Mouse (Mus musculus) ovary, postnatal 36 days (tissue): ENCODE measurements around the gene Rpgrip1l.

Source experiments
- DNase-seq: peaks from one replicate; pipeline ENCODE4 v3.0.0; 2022; ENCODE audit warnings: low spot score, mixed read lengths

Rpgrip1l gene

DNA sequence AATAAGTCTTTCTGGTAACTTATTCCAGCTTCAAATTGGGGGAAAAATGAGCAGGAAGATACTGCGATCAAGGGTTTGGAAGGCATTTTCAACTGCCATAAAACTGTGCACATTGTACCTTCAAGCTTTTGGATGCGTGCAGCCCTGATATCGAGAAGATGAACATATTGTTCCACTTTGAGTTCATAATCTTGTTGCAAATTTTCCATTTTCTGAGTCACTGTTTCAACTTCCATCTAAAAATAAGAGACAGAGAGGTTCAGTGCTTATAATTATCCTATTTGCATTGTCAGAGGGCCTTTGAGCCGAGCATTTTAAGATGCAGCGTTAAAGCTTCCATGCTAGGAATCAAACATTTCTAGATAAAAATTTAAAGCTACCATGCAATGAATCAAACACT, 39.6 kb downstream of the Rpgrip1l start:
- DNase-seq: no peak

DNA sequence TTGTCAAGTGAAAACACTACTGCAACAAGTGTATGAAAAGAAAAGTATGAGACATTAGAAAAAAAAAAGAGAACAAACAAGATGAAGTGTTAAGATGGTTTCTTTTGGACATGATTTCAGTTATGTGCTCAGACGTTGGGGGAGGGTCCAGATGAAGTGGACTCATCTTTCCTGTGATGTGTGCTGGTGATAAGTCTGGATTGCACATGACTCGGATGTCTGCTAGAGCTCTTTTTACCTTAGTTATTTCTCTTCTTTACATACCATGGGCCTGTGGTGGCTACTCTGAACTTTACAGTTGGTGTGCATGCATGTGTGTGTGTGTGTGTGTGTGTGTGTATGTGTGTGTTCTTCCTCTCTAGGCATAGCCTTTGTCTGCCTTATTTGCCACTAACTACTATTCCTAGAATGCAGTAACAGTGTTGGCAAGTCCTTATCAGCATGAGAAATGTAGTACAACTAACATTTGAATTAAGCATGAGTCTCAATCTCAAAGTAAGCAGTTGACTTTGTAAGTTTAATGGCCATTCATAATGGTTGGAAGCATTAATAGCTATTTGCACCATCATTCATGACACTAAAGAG, 43.6 kb downstream of the Rpgrip1l start:
- no peak for DNase-seq

DNA sequence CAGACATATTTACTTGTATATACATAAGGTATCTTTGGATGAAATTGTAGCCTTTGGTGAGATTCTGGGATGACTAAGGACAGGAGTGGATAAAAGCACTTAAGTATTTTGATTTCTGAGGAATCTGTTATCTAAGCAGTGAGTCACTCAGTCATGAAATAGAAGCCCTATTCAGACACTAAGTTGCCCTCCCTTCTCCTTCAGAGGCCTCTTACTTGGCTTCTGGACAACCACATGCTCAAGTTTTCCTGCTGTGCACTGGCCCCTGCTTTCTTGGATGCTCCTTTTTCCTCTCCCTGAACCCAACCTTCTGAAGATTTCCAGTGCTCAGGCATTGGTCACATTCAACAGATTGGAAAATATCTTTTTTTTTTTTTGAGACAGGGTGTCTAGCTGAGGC, 48.5 kb downstream of the Rpgrip1l start:
- no peak for DNase-seq

DNA sequence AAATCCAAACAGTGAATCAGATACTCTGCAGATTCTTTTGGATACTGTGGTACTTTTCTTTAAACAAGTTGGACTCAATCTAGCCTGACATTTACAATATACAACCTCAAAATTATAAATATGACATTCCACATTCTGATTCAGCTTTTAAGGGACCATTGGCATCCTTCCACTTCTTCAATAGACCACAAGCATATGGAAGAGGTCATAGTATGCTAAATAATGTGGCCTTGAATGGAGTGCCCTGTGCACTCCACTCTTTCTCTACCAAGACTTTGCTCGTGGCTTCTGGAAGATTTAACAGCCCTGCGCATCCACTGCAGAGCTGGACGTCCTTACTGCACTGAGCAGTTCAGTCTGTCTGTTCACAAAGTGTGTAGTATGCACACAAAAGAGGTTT, 49.1 kb downstream of the Rpgrip1l start:
- DNase-seq: no peak

DNA sequence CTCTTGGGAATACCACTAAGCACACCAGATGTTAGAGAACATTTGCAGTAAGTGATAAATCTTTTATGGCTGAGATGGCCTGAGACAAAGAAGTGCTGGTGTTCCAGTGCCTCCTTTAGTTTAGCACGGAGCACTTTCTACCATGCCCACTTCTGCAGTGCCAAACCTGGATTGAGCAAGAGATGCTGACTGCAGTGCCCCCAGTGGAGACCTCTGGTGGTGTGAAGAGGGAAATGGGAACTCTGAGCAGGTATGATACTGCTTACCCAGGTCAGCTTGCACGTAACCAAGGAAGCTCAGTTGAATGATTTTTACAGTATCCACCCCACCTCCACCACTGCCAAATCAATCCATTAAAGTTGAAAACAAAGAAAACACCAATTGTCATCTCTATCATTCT, 51.5 kb downstream of the Rpgrip1l start:
- no peak for DNase-seq

DNA sequence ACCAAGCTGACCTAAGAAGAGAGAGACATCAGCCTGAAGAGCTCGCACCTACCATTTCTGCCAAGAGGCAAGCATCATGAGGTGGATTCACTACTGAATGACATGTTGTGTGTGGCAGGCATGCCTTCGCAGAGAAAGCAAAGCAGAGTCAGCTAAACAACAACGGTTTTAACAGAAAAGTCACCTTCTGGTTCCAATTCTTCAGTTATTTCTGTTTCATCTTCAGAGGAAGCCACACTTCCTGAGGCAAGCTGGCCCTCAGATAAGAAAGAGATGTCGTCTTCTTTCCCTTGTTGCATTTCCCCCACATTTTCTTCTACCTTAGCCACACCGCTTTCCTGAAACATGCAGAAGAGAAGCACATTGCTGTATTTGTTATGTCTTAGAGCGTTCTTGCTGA, 62.1 kb downstream of the Rpgrip1l start:
- DNase-seq: no peak

DNA sequence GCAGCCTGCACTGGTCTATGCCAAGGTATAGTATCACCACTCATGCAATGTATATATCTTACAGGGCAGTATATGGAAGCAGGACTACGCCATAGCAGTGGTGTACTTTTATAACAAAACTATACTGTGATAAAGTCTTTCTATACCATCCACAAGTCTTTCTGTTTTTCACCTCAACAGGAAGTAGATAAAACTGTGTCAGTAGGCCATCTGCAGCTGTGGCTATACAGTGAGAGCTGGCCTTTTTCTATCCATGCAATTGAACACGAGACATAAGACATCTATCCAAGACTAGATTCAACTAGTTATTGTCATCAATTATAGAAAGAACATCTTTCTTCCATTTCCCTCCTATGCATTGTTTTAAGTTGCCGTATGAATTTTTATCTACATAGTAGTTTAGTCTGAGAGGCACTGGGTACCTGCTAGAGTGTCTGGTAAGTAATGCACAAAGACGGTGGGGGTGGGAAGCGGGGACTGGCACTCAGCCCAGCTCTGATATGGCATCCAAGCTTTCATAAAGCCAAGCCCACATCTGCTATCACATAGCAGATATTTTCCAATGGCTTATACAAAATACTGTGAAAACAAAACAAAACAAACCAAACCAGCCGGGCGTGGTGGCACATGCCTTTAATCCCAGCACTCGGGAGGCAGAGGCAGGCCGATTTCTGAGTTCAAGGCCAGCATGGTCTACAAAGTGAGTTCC, 63.1 kb downstream of the Rpgrip1l start:
- DNase-seq: no peak

DNA sequence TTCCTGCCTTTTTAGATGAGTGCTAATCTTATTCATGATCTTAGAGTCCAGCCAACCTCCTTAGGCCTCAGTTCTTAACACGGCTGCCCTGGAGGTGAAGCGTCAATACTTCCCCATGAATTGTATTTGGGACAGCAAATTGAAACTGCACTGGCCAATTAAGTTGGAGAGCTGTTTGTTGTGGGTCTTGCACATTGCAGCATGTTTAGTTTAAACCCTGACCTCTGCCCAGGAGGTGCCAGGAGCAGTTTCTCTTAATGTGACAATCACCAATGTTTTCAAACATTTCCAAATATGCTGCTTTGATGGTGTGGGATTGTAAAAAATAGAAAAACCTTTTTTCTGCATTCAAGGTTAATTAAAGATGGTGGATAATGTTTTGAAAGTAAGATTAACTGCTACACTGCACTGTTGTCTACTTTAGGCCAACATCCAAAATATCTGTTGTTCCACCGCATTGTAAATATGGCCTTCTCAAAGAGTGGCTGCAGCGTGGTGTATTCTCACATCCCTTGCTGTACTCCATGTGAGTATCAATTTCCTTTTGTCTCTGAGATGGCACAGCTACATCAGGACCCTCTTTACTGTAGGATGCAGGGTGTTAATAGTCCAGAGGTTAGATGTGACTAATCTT, 67.1 kb downstream of the Rpgrip1l start:
- no peak for DNase-seq

DNA sequence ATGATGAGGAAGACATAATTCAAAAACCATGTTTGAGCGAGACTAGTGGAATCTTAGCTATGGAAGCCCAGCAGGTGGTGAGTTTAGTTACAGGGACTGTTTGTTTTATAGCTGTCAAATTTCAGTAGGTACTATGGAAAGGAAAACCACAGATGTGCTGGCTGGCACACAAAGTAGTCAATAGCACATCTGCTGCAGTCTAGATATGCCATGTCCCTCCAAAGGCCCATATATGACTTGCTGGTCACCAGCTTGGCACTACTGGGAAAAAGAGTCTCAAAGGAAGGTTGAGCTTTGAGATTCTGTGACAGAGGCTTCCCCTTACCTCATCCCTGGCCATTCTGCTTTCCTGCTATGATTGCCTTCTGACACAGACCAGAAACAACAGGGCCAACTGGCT, 70.3 kb downstream of the Rpgrip1l start:
- DNase-seq: no peak

DNA sequence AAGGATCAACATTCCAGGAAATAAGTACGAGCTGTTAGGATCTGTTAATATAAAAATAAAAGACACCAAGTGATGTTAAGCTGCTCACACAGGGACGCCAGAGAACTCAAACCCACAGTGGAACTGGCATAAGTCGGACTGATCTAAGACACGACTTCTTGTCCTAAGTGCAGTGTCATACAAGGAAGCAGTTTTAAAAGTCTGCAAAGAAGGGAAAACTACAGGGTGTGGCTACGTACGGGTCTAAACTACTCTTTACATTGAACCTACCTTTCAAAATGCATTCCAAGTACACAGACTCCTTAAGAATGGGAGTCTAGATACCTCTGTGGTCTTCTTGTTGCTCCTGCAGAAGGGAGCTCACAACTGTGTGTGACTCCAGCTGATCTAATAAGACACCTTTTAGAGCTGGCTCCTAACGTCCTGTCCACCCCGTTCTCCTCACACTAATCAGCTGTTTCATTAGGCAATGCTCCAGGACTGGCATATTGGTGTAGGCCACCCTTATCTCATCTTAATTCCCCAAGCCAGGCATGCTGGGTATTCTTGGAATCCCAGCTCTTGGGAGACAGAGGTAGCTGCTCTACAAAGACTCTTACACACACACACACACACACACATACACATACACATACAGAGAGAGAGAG, 71.1 kb downstream of the Rpgrip1l start:
- no peak for DNase-seq

DNA sequence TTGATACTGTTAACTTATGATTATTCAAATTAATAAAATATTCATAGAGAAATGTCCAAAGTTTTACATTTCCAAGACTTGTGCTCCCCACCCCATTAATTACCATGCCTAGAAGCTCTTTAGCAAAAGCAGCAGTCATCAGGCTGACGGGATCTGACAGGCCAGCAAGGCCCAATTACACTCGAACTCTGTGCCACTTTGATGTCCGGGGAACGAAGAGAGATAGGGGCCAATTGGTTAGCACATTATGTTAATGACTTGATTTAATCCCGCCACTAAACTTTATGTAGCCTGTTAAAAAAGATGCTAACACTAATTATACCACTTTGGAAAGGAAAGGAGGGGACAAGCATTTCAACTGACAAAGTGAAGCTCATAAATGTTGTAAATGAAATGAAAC, 71.7 kb downstream of the Rpgrip1l start:
- DNase-seq: no peak

DNA sequence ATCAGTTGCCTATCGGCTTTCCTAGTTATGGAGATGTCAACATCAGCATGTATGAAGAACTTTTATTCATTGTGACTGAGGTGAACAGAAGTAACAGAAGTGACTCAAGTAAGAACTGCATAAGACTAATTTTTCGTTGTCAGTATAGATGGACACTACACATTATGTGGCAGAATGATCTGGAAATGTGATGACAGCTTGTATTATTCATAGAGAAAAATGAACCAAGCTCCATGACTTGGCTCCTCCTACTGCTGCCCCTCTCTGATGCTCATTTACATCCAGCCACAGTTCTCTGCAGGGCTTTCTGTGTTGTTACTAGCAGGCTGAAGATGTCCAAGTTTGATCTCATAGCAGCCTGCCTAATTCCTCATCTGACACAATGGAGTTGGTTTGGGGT, 75.9 kb downstream of the Rpgrip1l start:
- DNase-seq: no peak

DNA sequence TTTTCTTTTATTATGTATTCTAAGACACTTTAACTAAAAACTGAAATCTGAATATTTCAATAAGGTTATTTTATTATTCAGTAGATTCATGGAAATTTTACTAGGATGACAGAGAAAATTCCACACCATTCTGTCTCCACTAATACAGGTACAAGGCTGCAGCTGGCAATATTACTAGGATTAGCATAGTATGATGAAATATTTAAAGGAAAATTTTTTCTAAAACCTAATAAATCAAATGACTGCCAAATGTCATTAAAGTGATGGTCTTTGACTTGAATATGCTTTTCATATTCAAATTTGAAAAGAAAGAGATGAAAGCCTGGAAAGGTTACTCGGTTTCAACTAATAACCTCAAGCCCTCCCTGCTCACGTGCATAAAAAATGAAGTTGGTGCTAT, 79.0 kb downstream of the Rpgrip1l start:
- DNase-seq: no peak

DNA sequence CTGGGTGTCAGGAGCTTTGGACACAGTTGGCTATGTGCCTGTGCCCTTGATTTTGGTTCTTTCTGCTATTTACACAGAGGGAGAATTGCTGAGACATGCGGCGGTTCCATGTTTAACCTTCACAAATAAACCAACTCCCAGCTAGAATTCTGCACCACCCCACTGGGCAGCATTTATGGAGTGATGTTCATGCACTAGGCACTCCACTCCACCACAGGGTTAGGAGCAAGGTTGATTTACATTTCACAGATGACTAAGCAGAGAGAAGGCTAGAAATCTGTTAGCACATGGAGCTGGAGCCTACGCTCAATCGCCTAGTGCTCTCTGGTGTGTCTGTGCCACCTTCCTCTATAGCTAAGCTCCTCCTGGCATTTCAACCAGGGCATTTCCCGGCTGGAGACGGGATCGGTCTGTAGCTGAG, 85.6 kb downstream of the Rpgrip1l start:
- DNase-seq: peak; percentile 7

DNA sequence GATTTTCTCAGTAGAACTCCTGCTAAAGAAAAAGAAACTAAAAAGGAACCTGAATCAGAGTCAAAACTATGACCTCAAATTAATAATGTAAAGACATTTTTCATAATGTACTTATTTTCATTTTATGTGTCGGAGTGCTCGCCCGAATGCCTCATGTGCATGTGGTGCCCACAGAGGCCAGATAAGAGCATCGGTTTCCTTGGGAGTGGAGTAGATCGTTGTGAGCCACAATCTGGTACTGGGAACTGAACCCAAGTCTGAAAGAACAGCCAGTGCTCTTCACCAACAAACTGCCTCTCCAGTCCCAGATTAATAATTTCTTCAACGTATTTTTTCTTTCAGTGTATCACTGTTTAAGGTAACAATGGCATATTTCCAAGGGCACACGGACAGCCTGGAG, 88.8 kb downstream of the Rpgrip1l start:
- no peak for DNase-seq

DNA sequence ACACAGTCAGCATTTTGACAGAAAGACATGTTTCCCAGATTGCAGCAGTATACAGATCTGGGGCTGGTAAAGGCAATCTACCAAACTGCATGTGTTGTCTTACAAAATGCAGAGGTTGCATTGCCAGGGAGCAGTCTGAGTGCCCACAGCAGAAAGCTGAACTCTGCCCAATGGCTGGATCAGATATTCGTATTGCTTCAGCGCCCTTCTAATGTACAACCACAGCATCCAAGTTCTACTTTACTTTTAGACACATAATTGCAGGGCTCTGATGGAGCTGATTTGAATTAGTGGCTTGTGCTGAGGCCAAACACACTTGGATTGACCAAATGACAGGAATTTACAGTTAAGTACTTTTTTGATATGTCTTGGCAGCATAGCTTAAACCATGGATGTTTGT, 91.2 kb downstream of the Rpgrip1l start:
- no peak for DNase-seq

DNA sequence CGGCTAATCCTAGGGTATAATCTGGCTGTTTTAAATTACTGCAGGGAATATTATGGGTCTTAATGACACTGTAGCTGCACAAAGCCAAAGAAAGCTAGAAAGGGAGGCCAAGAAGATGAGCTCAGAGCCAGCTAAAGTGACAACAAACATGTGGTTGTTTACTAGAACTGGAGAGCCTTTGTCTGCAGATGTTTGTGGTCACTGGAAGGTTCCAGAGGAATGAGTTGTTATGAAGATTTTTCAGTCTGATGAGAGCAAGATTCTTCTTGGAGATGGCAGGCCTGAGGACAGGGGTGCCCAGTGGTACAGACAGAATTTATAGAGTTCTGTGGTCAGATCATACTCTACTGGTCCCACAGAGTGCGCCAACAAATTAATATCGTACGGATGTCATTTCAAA, 94.8 kb downstream of the Rpgrip1l start:
- DNase-seq: no peak

DNA sequence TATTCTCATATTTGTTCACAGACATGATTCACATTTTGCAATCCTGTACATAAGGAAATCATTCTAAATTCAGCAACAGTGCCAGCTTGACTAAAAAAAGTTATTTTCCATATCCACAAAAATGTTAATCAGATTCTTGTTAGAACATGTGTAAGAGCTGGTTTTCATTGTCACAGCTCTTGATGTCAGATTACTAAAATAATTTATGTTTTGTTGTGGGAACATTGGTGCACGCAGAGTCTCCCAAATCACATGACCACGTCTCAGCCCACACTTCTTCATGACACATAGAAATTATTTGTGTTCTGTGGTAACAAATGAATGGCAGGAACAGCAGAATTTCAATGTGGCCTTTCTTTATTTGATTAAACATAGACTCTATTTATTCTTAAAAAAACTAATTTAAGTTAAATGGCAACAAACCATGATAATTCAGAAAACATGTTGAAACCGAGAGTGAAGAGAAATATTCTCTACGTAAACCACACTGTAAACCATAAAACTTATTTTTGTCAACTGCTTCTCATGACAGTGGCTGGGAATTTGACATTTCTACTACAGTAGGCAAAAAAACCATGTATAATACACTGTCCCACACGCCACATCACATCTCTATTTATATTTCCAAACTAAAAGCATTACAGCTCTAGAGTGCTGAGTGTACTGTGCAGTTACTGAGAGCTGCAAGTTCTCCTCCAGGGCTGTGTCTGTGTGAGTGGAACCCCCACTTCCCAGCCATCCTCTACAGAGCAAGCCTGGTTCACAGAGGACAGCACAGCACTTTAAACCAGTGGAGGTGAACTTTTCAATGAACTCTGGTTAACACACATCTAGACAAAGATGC, 95.8 kb downstream of the Rpgrip1l start:
- DNase-seq: no peak

DNA sequence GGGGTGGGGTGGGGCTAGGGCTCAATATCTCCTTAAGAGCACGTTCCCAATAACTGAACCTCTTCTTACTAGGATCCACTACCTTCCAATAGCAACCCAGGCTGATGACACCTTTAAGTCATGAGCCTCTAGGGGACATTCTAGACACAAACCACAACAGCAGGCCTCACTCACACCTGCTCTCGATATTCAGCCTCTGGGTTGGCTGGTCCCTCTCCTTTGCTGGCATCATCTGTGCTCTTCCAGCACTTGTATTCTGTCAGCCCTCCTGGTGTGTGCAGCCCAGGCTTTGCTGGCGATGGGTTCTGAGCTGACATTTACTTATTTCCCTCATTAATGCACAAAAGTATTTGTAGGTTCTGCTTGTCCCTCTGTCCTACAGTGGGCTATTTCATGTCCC, 98.8 kb downstream of the Rpgrip1l start:
- no peak for DNase-seq

DNA sequence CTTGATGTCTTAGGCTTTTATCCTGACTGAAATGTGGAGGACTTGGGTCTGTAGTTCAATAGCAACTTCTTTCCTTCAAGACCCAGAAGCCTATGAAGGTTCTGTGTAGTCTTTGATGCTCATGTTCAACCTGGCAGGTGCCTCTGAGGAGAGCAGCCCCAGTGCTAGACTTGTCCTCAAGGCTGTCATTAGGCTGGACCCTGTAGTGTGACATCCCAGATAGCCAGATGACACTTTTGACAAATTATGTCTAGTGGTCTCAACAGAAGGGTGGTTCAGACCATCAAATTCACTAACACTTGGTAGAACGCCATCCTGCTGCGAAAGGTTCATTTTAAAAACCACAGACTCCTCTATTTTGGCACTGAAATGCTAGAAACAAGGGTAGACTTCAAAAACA, 100.1 kb downstream of the Rpgrip1l start:
- DNase-seq: no peak

DNA sequence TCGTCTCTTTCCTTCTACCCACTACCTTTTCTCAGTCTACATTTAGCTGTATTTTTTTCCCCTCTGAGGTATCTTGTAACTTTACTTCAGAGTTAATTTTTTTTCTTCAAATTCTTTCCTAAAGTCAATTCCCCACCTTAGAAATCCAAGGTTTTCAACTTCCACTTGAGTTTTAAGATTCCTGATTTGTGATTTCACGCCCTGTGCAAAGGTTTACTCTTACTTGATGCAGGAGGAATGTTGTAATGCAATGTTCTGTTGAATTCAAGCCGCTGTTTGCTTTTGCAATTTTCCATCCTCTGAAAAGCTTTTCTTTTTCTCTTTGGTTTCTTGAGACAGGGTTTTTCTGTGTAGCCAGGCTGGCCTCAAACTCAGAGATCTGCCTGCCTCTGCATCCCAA, 103.4 kb downstream of the Rpgrip1l start:
- no peak for DNase-seq

DNA sequence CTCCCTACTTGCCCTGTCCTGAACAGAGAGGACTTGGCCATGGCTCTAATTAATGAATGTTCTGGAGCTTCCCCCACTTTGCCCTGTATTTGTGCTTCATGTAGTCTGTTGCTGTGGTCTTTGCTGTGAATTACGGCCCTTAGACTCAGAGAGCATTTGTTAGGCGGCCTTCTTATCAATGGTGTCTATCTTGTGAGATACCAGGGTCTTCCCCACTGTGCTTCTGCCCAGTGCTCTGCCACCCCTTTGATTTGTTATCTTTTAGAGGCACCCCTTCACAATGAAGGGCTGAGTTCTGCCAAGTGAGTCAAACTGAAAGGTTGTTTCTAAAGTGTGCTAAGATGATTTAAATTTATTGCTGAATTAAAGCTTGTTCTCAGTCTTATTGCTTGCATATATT, 105.4 kb downstream of the Rpgrip1l start:
- no peak for DNase-seq
